Mouse (Mus musculus) liver (tissue): ENCODE results near the gene Trpm3.

Source experiments
- DNase-seq: peaks from one replicate; pipeline ENCODE4 v3.0.0-alpha.2; 2020; ENCODE audit warnings: mixed read lengths

Gene Trpm3

GRCm38 (mm10) chr19:22935067-22935466 is 796.2 kb downstream of the Trpm3 start:
- DNase-seq: no peak

- no peak for DNase-seq
These were observed 800.2 kb downstream of the Trpm3 start for GRCm38 (mm10) chr19:22938848-22939724.

- no peak for DNase-seq
These were observed 801.0 kb downstream of the Trpm3 start for GRCm38 (mm10) chr19:22939836-22940235.

- peak; percentile 34 for DNase-seq
These were observed 801.6 kb downstream of the Trpm3 start for GRCm38 (mm10) chr19:22940487-22940886.

GRCm38 (mm10) chr19:22940956-22941355 is 802.1 kb downstream of the Trpm3 start:
- no peak for DNase-seq

- no peak for DNase-seq
These were observed 813.6 kb downstream of the Trpm3 start for GRCm38 (mm10) chr19:22952480-22952879.

- DNase-seq: no peak
These were observed 814.3 kb downstream of the Trpm3 start for GRCm38 (mm10) chr19:22953191-22953590.

- DNase-seq: no peak
These were observed 819.6 kb downstream of the Trpm3 start for GRCm38 (mm10) chr19:22958414-22958813.

- DNase-seq: no peak
These were observed 821.8 kb downstream of the Trpm3 start for GRCm38 (mm10) chr19:22960450-22961265.

- DNase-seq: no peak
These were observed 823.3 kb downstream of the Trpm3 start for GRCm38 (mm10) chr19:22962001-22962708.

GRCm38 (mm10) chr19:22962731-22963130 is 823.9 kb downstream of the Trpm3 start:
- no peak for DNase-seq

GRCm38 (mm10) chr19:22963726-22964398 is 825.0 kb downstream of the Trpm3 start:
- DNase-seq: no peak

GRCm38 (mm10) chr19:22965470-22965869 is 826.6 kb downstream of the Trpm3 start:
- no peak for DNase-seq

- DNase-seq: no peak
These were observed 834.4 kb downstream of the Trpm3 start for GRCm38 (mm10) chr19:22973294-22973693.

GRCm38 (mm10) chr19:22973727-22974126 is 834.9 kb downstream of the Trpm3 start:
- no peak for DNase-seq

- no peak for DNase-seq
These were observed 837.0 kb downstream of the Trpm3 start for GRCm38 (mm10) chr19:22975801-22976200.

GRCm38 (mm10) chr19:22977508-22977907 is 838.7 kb downstream of the Trpm3 start:
- DNase-seq: no peak

GRCm38 (mm10) chr19:22978763-22979162 is 839.9 kb downstream of the Trpm3 start:
- no peak for DNase-seq

- DNase-seq: no peak
These were observed 840.3 kb downstream of the Trpm3 start for GRCm38 (mm10) chr19:22979191-22979590.

- no peak for DNase-seq
These were observed 849.1 kb downstream of the Trpm3 start for GRCm38 (mm10) chr19:22987914-22988313.

- DNase-seq: no peak
These were observed 855.1 kb downstream of the Trpm3 start for GRCm38 (mm10) chr19:22993946-22994345.

- DNase-seq: no peak
These were observed 855.7 kb downstream of the Trpm3 start for GRCm38 (mm10) chr19:22994531-22994930.

- no peak for DNase-seq
These were observed 861.4 kb downstream of the Trpm3 start for GRCm38 (mm10) chr19:23000293-23000692.
